Mouse (Mus musculus) cerebellum, postnatal 25 days (tissue): ENCODE measurements around the gene Inafm2.
A peak's percentile ranks its signal among the peaks of the same experiment; 100 is the strongest.

Experiments
- DNase-seq, 2 experiments: peaks; one replicate each; pipeline ENCODE4 v3.0.0; 2021; ENCODE audit warnings: mixed read lengths in 2 of 2

The Inafm2 gene

GRCm38 (mm10) chr2:118745232-118745884 is at the start of gene Inafm2:
Gene Inafm2 (plus strand): TSS chr2:118745758.
- DNase-seq = peak; percentile 94 to 95

GRCm38 (mm10) chr2:118696451-118697308 is 48.9 kb upstream of the Inafm2 start:
- peak; percentile 47 to 57 for DNase-seq

- no peak for DNase-seq
Measured at GRCm38 (mm10) chr2:118697311-118697877, 48.2 kb upstream of the Inafm2 start.

GRCm38 (mm10) chr2:118697955-118698354 is 47.6 kb upstream of the Inafm2 start:
- DNase-seq = no peak

GRCm38 (mm10) chr2:118700179-118701062 is 45.1 kb upstream of the Inafm2 start:
- peak; percentile 77 to 88 for DNase-seq

- DNase-seq = no peak
Measured at GRCm38 (mm10) chr2:118701161-118701560, 44.4 kb upstream of the Inafm2 start.

GRCm38 (mm10) chr2:118701971-118702882 is 43.3 kb upstream of the Inafm2 start:
- DNase-seq = no peak

GRCm38 (mm10) chr2:118702883-118703761 is 42.4 kb upstream of the Inafm2 start:
- DNase-seq = peak; percentile 29 to 56

GRCm38 (mm10) chr2:118703913-118704730 is 41.4 kb upstream of the Inafm2 start, which contains the start of gene Ankrd63:
Gene Ankrd63 (minus strand): TSS chr2:118703963.
- no peak for DNase-seq

- DNase-seq = no peak
Measured at GRCm38 (mm10) chr2:118706436-118706835, 39.1 kb upstream of the Inafm2 start.

- DNase-seq = no peak
Measured at GRCm38 (mm10) chr2:118708472-118708871, 37.1 kb upstream of the Inafm2 start.

GRCm38 (mm10) chr2:118709655-118710221 is 35.8 kb upstream of the Inafm2 start:
- no peak for DNase-seq

GRCm38 (mm10) chr2:118711038-118711494 is 34.5 kb upstream of the Inafm2 start:
- peak; percentile 40 to 62 for DNase-seq

GRCm38 (mm10) chr2:118713631-118714030 is 31.9 kb upstream of the Inafm2 start:
- DNase-seq = no peak

- DNase-seq = no peak
Measured at GRCm38 (mm10) chr2:118714230-118714629, 31.3 kb upstream of the Inafm2 start.

- peak; percentile 28 to 39 for DNase-seq
Measured at GRCm38 (mm10) chr2:118716677-118717076, 28.9 kb upstream of the Inafm2 start.

GRCm38 (mm10) chr2:118723693-118724486 is 21.7 kb upstream of the Inafm2 start:
- no peak for DNase-seq

GRCm38 (mm10) chr2:118725511-118725910 is 20.0 kb upstream of the Inafm2 start:
- no peak for DNase-seq
